Mouse (Mus musculus): ENCODE data around the gene Myh2.

DNA sequence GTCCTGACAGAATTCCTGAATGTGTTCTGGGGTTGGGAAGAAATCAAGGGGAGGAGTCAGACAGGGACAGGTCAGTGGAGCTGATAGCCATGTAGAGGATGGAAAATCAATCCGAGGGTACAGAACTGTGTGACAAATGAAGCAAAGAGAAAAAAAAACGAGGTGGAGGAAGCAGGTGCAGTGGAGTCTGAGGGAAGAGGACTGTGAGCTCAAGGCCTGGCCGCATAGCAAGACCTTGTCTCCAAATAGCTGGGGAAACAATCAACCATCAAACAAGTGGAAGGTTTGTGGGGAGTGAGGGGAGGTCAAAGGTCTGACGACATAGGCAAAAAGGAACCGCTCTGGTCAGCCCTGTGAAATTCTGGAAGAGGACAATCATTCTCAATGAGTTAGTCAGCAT lies 6.0 kb upstream of the Myh2 start:
- TF ChIP-seq CTCF (IDR thresholded peaks at IDR 0.05; ENCODE audit: borderline replicate concordance, control insufficient read depth, extremely low read depth, insufficient read depth, low read length, poor library complexity) = no peak
- TF ChIP-seq POLR2A (IDR thresholded peaks at IDR 0.05; ENCODE audit: control insufficient read depth, extremely low read depth, insufficient read depth, low read length, poor library complexity) = no peak
